Mouse (Mus musculus) cortical plate, adult 2 months (tissue): ENCODE measurements around the gene Auts2. TPM values are rescaled to one million over a fixed set of nuclear protein-coding genes. Genes with fewer than 3 reads are reported as not detected.

Experiments
- H3K27ac ChIP-seq: fragments of 200-500 bp; 2 replicates; pipeline ENCODE4 v1.5.1; 2012; ENCODE audit warnings: low read length, control low read depth, inconsistent platforms; ENCODE audit not compliant: insufficient read depth
- H3K4me1 ChIP-seq: fragments of 200-500 bp; 2 replicates; pipeline ENCODE4 v1.6.1; 2011; ENCODE audit warnings: low read length; ENCODE audit not compliant: control insufficient read depth, insufficient read depth
- H3K4me3 ChIP-seq: fragments of 200-500 bp; 2 replicates; pipeline ENCODE4 v1.5.1; 2011; ENCODE audit warnings: mild to moderate bottlenecking, low read length, control low read depth; ENCODE audit not compliant: insufficient read depth
- CTCF ChIP-seq: fragments of 200-500 bp; IDR thresholded peaks from 2 replicates; pipeline ENCODE4 v1.5.1; 2011; ENCODE audit warnings: mild to moderate bottlenecking, control low read depth, low read length; ENCODE audit not compliant: insufficient read depth; ENCODE audit errors: extremely low read depth
- POLR2A ChIP-seq: fragments of 200-500 bp; IDR thresholded peaks from 2 replicates; pipeline ENCODE4 v1.6.1; 2011; ENCODE audit warnings: mild to moderate bottlenecking, low read length, control low read depth; ENCODE audit not compliant: insufficient read depth; ENCODE audit errors: extremely low read depth
- polyA plus RNA-seq: library from polyadenylated mRNA; depleted of rRNA; stranded (reverse); fragments of >200 nt; gene quantifications from 2 replicates; pipeline ENCODE4 v1.2.3, GENCODE M21; 2012

Auts2 gene
- polyA plus RNA-seq, 1 experiment, result 29.7 TPM

DNA sequence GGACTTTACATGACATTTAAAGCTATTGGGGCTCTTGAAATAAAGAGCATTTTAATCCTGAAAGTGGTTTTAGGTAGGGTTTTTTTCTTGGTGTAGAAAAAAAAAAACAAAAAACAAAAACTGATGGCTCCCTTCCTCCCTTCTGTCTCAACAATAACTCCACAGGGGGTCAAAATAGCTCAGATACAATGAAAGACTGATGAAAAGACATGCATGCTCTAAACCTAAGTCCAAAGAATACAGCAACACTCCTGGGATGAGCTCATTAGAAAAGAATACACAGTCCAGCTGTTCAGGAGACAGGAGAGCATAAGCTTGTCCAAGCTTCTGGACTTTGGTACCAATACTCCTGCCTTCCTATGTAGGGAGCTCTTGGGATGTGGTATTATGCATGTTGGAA is 764.0 kb downstream of the Auts2 start:
- H3K27ac ChIP-seq, result no peak overlapping the region
- TF ChIP-seq POLR2A (no peak), CTCF (no peak)
- peaks cover 3% of the 10 kb centered on the region; the same call in 1 of the 2 replicates for H3K4me1 ChIP-seq
- H3K4me3 ChIP-seq, result no peak overlapping the region

DNA sequence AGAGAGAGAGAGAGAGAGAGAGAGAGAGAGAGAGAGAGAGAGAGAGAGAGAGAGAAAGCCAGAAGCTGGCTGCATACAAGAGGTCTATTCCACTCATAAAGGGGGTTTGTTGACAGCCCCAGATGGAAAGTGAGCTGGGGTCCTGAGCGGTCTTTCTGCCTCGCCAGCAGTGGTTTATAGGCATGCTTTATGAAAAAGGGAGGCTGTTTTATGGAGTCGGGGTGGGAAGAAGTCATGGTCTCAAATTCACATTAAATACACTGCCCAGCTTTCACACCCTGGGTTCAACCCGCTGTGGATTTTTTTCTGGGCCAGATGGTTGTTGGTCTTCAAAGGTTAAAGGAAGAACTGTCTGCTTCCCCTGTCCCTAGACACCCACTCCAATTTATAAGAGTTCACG is 767.5 kb downstream of the Auts2 start:
- Histone ChIP-seq H3K4me1 (no peaks in the 10 kb centered on the region), H3K27ac (no peak overlapping the region), H3K4me3 (no peak overlapping the region)
- TF ChIP-seq POLR2A (no peak), CTCF (no peak)

DNA sequence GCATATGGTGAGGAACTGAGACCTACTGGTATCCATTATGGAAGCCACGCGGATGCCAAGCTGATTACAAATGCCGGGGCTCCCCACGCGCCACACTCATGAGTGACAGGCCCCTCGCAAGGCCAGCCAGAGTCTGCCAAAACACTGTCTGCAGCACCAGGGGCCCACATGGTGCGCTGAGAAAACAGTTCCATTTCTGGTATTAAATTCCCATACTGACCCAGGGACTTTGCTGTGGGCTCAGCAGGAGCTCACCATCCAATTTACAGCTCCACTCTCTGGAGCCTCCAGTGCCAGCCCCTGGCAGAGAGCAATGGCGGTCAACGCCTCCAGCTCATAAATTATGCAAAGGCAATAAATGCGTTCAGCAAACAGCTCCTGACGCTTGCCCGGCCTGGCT is 767.9 kb downstream of the Auts2 start:
- H3K27ac ChIP-seq, result no peak overlapping the region
- no peaks in the 10 kb centered on the region for H3K4me1 ChIP-seq
- H3K4me3 ChIP-seq, result no peak overlapping the region
- no peak for TF ChIP-seq POLR2A
- TF ChIP-seq CTCF, result no peak

DNA sequence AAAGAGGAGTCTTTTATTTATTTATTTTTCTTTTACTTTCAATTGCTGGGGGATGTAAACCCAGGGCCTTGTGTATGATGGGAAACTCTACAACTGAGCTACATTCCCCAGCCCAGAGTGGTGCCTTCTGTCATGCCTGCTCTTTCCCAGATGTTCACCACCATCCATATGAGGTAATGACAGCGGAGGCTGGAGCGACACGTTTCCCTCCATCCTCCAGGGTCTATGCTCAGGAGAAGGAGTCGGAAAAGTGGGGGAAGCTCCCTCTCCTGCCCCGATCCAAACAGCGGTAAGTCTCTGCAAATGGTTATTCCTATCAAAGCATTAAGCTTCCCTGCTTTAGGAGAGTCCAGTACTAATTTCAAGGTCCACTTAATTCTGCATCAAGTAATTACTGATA is 768.4 kb downstream of the Auts2 start:
- TF ChIP-seq CTCF (no peak), POLR2A (no peak)
- no peak overlapping the region for H3K27ac ChIP-seq
- H3K4me1 ChIP-seq, result no peaks in the 10 kb centered on the region

DNA sequence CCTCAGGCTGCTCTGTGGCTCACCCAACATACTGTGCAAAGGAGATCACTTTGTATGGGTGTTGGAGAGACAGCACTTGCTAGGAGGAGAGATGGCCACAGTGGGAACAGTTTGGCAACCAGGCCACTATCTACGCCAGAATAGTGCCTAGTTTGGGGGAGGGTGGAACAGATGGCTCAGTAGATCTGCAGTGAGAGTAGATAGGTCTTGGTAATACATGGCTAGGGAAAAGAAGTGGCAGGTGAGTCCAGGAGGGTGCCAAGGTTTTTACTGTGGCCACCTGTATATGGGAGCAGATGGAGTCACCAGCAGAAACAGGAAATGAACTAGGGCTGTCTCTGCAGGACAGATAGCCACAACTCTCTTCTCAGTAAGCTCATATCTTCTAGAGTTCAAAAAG is 770.5 kb downstream of the Auts2 start:
- no peak for TF ChIP-seq CTCF
- H3K4me3 ChIP-seq, result no peak overlapping the region

More for the DNA sequence above, 768.4 kb downstream of the Auts2 start:
- H3K4me3 ChIP-seq, result no peak overlapping the region

DNA sequence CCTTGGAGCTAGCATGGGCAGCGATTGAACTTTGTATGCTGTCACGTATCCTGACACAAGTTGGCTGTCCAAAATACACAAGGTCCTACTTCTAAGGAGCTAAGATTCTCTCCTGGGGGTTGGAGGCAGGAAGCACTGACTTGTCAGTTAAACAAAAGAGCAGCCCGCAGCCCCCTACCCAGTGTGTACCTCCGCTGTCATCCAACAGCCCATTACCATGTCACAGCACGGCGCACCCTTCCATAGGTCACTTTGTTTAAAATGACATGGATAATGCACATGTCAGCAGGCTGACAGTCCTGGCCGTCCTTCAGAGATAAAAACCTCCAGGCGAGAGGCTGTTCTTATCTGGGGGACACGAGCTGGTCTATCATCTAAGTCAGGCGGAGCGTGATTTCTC is 773.9 kb downstream of the Auts2 start:
- no peak for TF ChIP-seq CTCF
- TF ChIP-seq POLR2A, result no peak
- no peak overlapping the region for H3K27ac ChIP-seq
- H3K4me3 ChIP-seq, result no peak overlapping the region
- peaks cover 4% of the 10 kb centered on the region; the same call in 1 of the 2 replicates for H3K4me1 ChIP-seq

More for the DNA sequence above, 770.5 kb downstream of the Auts2 start:
- H3K4me1 ChIP-seq, result no peaks in the 10 kb centered on the region
- H3K27ac ChIP-seq, result no peak overlapping the region

DNA sequence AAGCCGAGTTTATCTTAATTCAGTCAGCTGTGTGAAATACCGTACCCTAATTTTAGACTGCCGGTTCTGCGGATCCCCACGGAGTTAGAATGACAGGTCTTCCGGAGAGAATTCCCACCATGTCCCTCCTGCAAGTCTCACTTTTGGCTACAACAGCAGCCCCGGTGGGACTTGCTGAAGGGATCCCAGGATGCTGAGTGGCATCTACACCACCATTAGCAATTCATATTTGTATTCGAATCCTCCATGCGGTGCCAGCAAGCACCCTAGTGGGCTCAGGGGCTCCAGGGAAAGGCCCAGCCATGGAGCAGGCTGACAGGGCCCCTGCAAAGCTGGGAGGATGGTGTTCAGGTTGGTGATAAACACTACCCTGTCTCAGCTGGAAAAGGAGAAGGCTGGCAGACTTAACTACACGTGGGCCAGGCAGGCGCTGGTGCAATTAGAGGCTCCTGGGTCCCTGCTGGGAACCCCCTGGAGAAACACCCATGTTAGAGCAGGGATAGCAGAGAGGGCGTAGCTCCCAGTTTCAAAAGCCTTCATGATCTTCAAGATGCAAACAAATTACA is 775.4 kb downstream of the Auts2 start:
- Histone ChIP-seq H3K4me1 (peaks cover 4% of the 10 kb centered on the region; the same call in 1 of the 2 replicates), H3K27ac (peak overlapping the region; percentile 11), H3K4me3 (no peak overlapping the region)
- no peak for TF ChIP-seq CTCF
- TF ChIP-seq POLR2A, result no peak

DNA sequence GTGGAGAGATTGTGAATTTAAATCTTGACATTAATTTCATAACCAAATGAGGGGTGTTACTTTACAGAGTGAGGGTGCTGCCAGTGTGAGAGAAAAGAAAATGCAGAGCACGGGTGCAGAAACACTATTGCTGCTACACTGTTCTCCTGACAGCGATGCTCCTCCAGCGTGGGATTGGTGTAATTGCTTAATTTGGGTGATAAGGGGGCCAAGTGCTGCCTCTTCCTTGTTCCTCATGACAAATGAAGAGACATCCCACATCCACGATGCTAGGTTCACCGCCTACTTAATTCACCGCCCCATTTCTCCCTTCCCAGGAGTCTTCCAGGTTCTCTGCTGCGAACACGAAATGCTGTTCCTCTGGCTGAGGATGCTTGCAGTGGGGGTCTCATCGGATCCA is 776.0 kb downstream of the Auts2 start:
- Histone ChIP-seq H3K4me1 (peaks cover 4% of the 10 kb centered on the region; the same call in 1 of the 2 replicates), H3K27ac (peak overlapping the region; percentile 11; the same call in 1 of the 2 replicates), H3K4me3 (no peak overlapping the region)
- TF ChIP-seq POLR2A, result no peak
- no peak for TF ChIP-seq CTCF

DNA sequence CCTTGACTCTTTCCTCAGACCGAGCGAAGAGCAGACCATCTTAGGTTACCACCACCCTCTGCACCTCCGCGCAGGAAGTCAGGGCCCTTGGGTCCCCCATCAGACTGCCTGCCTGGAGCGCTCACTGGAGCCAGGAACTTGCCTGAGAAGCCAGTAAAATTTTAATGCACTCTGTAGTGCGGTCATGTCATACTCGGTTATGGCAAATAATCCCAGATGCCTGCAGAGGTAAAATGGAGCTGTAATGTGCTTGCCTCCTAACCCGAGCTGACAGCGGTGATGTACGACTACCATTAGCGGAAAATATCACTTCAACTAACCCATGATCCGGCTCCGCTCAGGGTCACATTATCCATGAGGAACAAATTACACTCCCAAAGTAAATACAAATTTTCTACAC is 783.7 kb downstream of the Auts2 start:
- TF ChIP-seq CTCF (no peak), POLR2A (no peak)
- H3K4me1 ChIP-seq, result no peaks in the 10 kb centered on the region
- no peak overlapping the region for H3K27ac ChIP-seq
- no peak overlapping the region for H3K4me3 ChIP-seq

DNA sequence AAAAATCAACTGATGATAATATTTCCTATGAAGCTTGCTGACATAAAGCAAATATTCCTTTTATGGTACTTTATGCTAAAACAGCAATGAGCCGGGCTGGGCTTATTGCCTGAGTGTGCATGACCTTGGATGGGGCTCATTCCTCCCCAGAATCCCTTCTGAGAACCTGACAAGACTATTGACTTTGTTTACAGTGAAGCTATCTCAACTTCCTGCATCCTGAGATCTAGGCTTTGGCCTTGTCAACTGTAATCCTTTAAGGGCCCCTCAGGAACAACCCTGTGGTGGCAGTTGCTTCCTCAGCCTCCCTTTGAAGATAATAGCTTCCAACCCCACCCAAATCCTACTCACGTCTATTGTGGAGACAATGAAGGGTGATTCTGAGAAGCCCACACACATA is 792.8 kb downstream of the Auts2 start:
- H3K4me1 ChIP-seq, result no peaks in the 10 kb centered on the region
- H3K4me3 ChIP-seq, result no peak overlapping the region
- no peak overlapping the region for H3K27ac ChIP-seq
- TF ChIP-seq CTCF (no peak), POLR2A (no peak)
